Mouse (Mus musculus): ENCODE measurements around the gene Gm40460. TPM values are rescaled to one million over a fixed set of nuclear protein-coding genes. Genes with fewer than 3 reads are reported as not detected.
"Not testable (repeated sequence)": the region's sequence is repeated elsewhere in the genome, so short reads cannot be mapped to it uniquely, and the experiment has no call there.

Gm40460 gene
- polyA plus RNA-seq (2014; fragmentation: Nextera tagmentation; extraction: Ambion mirVana): not detected in 2 replicates

DNA sequence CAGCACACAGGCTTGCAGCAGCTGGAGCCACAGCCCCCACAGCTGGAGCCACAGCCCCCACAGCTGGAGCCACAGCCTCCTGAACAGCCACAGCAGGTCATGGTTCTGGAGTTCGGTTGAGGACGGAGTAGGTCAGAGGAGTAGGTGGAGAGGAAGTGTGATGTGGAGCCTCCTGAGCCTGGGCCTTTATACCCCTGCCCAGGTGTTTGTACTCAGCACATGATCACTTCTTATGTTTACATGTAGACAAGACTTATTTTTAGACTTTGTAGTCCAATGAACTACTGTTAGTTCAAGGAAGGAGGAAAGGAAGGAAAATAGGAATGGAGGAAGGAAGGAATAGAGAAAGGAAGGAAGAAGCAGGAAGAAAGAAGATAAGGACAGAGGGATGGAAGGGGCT lies at the start of gene Gm40460:
Gene Gm40460 (minus strand): TSS at position 101 of the 400 bp plus-strand sequence.
- no peak for ATAC-seq (ENCODE audit: insufficient read depth)
- Histone ChIP-seq H3K9ac (no peak within 1 kb of the TSS), H3K9me3 (ENCODE audit: low read depth, low read length) (no peaks in the 10 kb centered on the region), H3K4me2 (no peak within 1 kb of the TSS), H3K4me1 (ENCODE audit: insufficient read depth) (no peaks in the 10 kb centered on the region), H3K36me3 (ENCODE audit: insufficient read depth) (no peaks in the 10 kb centered on the region), H3K27ac (ENCODE audit: low read depth) (no peak within 1 kb of the TSS), H3K27me3 (ENCODE audit: insufficient read depth, low read length) (no peaks in the 10 kb centered on the region), H3K4me3 (ENCODE audit: low read depth, low read length) (no peak within 1 kb of the TSS)
- WGBS: 25% methylated on average over 2 of the region's 2 CpGs
- no peak for DNase-seq
- no peak for TF ChIP-seq CTCF (IDR thresholded peaks at IDR 0.05; ENCODE audit: low read depth)

DNA sequence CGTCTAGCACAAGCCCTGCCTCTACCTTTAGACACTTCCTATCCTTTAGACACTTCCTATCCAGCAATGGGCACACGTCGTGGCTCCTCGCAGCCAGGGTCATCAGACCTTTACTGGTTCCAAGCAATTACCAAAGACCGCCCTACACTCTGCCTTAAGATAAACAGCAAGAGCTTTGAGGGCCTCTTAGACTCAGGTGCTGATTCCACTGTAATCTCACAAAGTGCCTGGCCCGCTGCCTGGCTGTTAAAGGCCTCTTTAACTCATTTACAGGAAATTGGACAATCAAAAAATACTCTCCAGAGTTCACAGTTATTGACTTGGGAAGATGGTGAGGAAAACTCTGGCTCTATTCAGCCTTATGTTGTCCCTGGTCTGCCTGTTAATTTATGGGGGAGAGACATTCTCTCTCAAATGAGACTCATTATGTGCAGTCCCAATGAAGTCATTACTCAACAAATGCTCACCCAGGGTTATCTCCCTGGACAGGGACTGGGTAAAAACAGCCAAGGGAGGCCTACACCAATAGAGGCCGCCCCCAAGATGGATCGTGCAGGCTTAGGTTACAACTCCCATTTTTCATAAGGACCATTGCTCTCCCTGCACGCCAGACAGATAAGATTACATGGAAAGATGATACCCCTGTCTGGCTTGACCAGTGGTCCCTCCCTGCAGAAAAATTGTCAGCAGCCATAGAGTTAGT lies 45.2 kb upstream of the Gm40460 start:
- H3K9me3 ChIP-seq (ENCODE audit: low read depth, low read length); H3K36me3 ChIP-seq (ENCODE audit: insufficient read depth); H3K4me1 ChIP-seq (ENCODE audit: insufficient read depth); H3K4me3 ChIP-seq (ENCODE audit: low read depth, low read length); ATAC-seq (ENCODE audit: insufficient read depth); H3K27me3 ChIP-seq (ENCODE audit: insufficient read depth, low read length); H3K4me2 ChIP-seq; H3K9ac ChIP-seq; H3K27ac ChIP-seq (ENCODE audit: low read depth); DNase-seq: not testable (repeated sequence)
- 30% methylated on average over 9 of the region's 9 CpGs for WGBS

DNA sequence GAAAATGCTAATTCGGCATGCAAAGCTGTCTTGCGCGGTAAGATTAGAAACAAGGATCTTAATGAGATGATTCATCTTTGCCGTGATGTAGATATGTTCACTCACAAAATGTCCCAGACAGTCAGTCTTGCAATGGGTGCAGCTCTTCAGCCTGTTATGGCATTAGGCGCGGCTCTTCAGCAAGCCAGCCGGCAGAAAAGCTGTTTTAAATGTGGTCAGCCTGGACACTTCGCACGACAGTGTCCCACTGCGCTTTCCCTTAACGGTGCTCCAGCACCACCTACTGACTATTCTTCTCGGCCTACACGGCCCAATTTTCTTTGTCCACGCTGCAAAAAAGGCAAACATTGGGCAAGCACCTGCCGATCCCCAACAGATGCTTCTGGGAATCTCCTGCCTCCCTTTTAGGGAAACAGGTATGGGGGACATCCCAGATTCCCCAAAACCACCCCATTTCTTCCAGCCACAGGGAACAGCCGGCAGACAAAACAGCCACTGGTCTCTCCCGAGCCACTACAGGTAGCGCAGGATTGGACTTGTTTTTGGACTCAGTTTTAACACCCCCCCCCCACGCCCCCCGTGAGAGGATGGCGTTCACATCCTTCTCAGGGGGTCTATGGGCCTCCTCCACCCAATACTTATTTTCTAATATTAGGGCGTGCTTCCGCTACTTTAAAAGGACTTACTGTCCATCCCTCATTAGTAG lies 44.4 kb upstream of the Gm40460 start:
- H3K4me3 ChIP-seq (ENCODE audit: low read depth, low read length): peak overlapping the region; percentile 48
- peak overlapping the region; percentile 78 for H3K4me2 ChIP-seq
- peak; percentile 61 for TF ChIP-seq CTCF (IDR thresholded peaks at IDR 0.05; ENCODE audit: low read depth)
- H3K9me3 ChIP-seq (ENCODE audit: low read depth, low read length): no peaks in the 10 kb centered on the region
- H3K9ac ChIP-seq: peak overlapping the region; percentile 32; the same call in 1 of the 2 replicates
- H3K27ac ChIP-seq (ENCODE audit: low read depth): peak overlapping the region; percentile 0; the same call in 1 of the 2 replicates
- DNase-seq (peak; percentile 78), ATAC-seq (ENCODE audit: insufficient read depth) (peak; percentile 76)
- H3K36me3 ChIP-seq (ENCODE audit: insufficient read depth): no peaks in the 10 kb centered on the region
- 16% methylated on average over 23 of the region's 23 CpGs for WGBS
- no peaks in the 10 kb centered on the region for H3K27me3 ChIP-seq (ENCODE audit: insufficient read depth, low read length)
- no peaks in the 10 kb centered on the region for H3K4me1 ChIP-seq (ENCODE audit: insufficient read depth)

DNA sequence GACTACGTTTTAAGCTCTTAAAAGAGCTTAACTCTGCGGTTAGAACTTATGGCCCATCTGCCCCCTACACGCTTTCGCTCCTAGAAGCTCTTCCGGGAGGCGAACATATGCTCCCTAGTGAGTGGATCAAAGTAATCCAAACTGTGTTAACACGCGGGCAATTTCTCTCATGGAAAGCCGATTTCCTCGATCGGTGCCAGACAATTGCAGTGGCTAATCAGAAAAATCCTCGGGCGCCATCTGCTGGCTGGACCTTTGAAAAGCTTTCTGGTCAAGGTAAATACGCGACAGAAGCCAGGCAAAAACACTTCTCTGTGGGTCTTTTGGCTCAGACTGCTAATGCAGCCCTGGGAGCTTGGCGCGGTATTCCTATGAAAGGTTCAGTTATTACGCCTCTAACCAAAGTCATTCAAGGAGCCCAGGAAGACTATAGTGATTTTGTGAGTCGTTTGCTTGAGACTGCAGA lies 43.8 kb upstream of the Gm40460 start:
- peak; percentile 88 for ATAC-seq (ENCODE audit: insufficient read depth)
- H3K4me2 ChIP-seq: peak overlapping the region; percentile 78
- no peaks in the 10 kb centered on the region for H3K36me3 ChIP-seq (ENCODE audit: insufficient read depth)
- no peaks in the 10 kb centered on the region for H3K4me1 ChIP-seq (ENCODE audit: insufficient read depth)
- peak; percentile 82 for TF ChIP-seq CTCF (IDR thresholded peaks at IDR 0.05; ENCODE audit: low read depth)
- H3K9ac ChIP-seq: peak overlapping the region; percentile 65
- peak overlapping the region; percentile 94 for H3K27ac ChIP-seq (ENCODE audit: low read depth)
- H3K27me3 ChIP-seq (ENCODE audit: insufficient read depth, low read length): no peaks in the 10 kb centered on the region
- WGBS: under 1% methylated on average over 19 of the region's 19 CpGs
- H3K4me3 ChIP-seq (ENCODE audit: low read depth, low read length): peak overlapping the region; percentile 48
- peak; percentile 100 for DNase-seq
- no peaks in the 10 kb centered on the region for H3K9me3 ChIP-seq (ENCODE audit: low read depth, low read length)

DNA sequence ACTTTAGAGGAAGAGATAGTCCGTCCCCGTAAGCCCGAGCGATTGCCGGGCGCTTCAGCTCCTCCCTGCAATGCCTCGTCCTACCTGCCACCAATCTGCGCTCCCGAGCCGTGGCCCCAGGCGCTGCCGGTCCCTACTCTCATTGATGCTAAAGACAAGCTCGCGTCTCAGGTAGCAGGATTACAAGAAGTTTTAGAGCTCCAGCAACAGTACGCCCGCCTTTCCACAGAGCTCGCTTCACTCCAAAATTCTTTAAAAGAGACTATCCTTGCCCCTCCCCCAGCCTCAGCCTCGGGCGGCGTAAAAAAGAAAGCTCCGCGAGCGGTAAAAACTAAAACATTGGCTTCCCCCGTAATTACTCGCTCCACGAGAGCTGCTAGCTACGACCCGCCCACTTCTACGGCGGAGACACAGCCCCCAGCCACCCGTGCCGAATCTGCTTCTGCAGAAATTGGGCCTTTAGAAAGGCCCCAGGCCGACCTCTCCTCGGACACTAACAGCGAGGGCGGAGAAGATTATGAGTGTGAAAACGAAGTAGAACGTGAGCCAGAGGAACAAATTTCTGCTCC lies 43.2 kb upstream of the Gm40460 start:
- peak; percentile 88 for DNase-seq
- ATAC-seq (ENCODE audit: insufficient read depth): peak; percentile 86
- H3K4me2 ChIP-seq: peak overlapping the region; percentile 78
- TF ChIP-seq CTCF (IDR thresholded peaks at IDR 0.05; ENCODE audit: low read depth): peak; percentile 39
- H3K36me3 ChIP-seq (ENCODE audit: insufficient read depth): no peaks in the 10 kb centered on the region
- peak overlapping the region; percentile 94 for H3K27ac ChIP-seq (ENCODE audit: low read depth)
- no peaks in the 10 kb centered on the region for H3K9me3 ChIP-seq (ENCODE audit: low read depth, low read length)
- WGBS: under 1% methylated on average over 38 of the region's 38 CpGs
- H3K4me1 ChIP-seq (ENCODE audit: insufficient read depth): no peaks in the 10 kb centered on the region
- peak overlapping the region; percentile 65 for H3K9ac ChIP-seq
- H3K27me3 ChIP-seq (ENCODE audit: insufficient read depth, low read length): no peaks in the 10 kb centered on the region
- H3K4me3 ChIP-seq (ENCODE audit: low read depth, low read length): peak overlapping the region; percentile 48

DNA sequence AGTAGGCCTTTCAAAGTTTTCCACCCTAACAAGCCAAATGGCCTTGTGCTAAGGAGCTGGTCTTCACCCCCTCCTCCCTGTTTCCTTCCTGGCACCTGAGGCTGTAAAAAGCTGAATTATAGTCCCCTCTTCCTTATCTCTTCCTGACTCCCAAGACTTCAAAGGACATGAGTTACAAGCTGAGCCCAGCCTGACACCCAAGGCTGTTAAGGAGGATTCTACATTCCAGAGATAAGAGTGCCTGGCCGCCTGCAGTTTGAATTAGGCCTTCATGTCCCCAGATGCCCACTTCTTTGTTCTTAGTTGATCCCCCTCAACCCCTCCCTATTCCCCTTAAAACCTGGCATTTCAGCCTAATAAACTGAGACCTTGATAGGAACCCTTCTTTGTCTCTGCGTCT lies 42.0 kb upstream of the Gm40460 start:
- H3K4me3 ChIP-seq (ENCODE audit: low read depth, low read length); H3K9me3 ChIP-seq (ENCODE audit: low read depth, low read length); H3K36me3 ChIP-seq (ENCODE audit: insufficient read depth); H3K27me3 ChIP-seq (ENCODE audit: insufficient read depth, low read length); H3K4me1 ChIP-seq (ENCODE audit: insufficient read depth); ATAC-seq (ENCODE audit: insufficient read depth); H3K27ac ChIP-seq (ENCODE audit: low read depth): not testable (repeated sequence)
- H3K9ac ChIP-seq: peak overlapping the region; percentile 65; the same call in 1 of the 2 replicates
- peak; percentile 11 for DNase-seq
- peak overlapping the region; percentile 78 for H3K4me2 ChIP-seq
- 16% methylated on average over 2 of the region's 2 CpGs for WGBS

DNA sequence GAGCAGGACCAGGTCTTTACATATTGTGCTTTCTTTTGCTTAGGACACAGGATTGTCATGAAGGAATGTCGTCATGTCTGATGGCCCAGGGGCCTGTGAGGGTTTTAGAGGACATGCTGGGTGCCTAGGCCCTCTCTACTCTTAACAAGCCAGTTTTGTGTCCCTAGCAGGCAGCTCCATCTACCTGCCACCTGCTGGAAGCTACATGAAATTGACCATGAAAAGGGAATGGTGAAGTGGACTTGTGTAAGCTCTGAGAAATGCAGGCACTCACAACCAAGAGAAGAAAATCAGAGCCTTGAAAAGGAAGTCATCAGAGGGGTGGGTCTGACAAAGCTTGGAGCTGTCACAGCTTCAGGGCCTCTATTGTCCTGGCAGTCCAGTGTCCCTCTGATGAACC lies 38.4 kb upstream of the Gm40460 start:
- not testable (repeated sequence) for H3K4me2 ChIP-seq; DNase-seq; H3K36me3 ChIP-seq (ENCODE audit: insufficient read depth); H3K4me3 ChIP-seq (ENCODE audit: low read depth, low read length); H3K27me3 ChIP-seq (ENCODE audit: insufficient read depth, low read length); H3K9me3 ChIP-seq (ENCODE audit: low read depth, low read length); H3K4me1 ChIP-seq (ENCODE audit: insufficient read depth); H3K9ac ChIP-seq; H3K27ac ChIP-seq (ENCODE audit: low read depth); ATAC-seq (ENCODE audit: insufficient read depth)
- TF ChIP-seq CTCF (IDR thresholded peaks at IDR 0.05; ENCODE audit: low read depth): 0 out of 2 replicates have a peak, but pooled peaks have one; percentile 31
- WGBS: 67% methylated on average over 1 of the region's 1 CpGs
